Mouse (Mus musculus): Measurements from ENCODE around the gene Cyp2j5. TPM values are rescaled to one million over a fixed set of nuclear protein-coding genes. Genes with fewer than 3 reads are reported as not detected.

Gene Cyp2j5
- polyA plus RNA-seq (2012; rRNA removed) (not detected in 2 replicates), polyA plus RNA-seq (2014; fragmentation: Nextera tagmentation; extraction: Ambion mirVana) (not detected in 2 replicates)

GRCm38 (mm10) chr4:96663991-96664390, at the start of gene Cyp2j5:
TSS of gene Cyp2j5 (minus strand) at chr4:96664154.
- H3K4me2 ChIP-seq (replicated peaks; ENCODE audit: low read depth, low read length, severe bottlenecking): no peak within 1 kb of the TSS
- H3K27me3 ChIP-seq (ENCODE audit: control insufficient read depth, insufficient read depth, low read length): no peaks in the 10 kb centered on the region
- no peak for DNase-seq (ENCODE audit: low spot score)
- no peak within 1 kb of the TSS for H3K9ac ChIP-seq (ENCODE audit: low read depth, low read length, severe bottlenecking)
- 100% methylated on average over 2 of the region's 2 CpGs for WGBS
- no peak for ATAC-seq (ENCODE audit: low FRiP score, low read depth)
- H3K27ac ChIP-seq (replicated peaks; ENCODE audit: low read depth, low read length): no peak within 1 kb of the TSS
- no peak for TF ChIP-seq POLR2A (IDR thresholded peaks at IDR 0.05; ENCODE audit: borderline replicate concordance, extremely low read depth, insufficient read depth, insufficient read length)
- H3K36me3 ChIP-seq (ENCODE audit: control insufficient read depth, insufficient read depth, low read length): no peaks in the 10 kb centered on the region
- no peaks in the 10 kb centered on the region for H3K9me3 ChIP-seq (ENCODE audit: control insufficient read depth, low read length)
- no peaks in the 10 kb centered on the region for H3K4me1 ChIP-seq (ENCODE audit: control insufficient read depth, insufficient read depth, low read length)
- no peak within 1 kb of the TSS for H3K4me3 ChIP-seq (replicated peaks; ENCODE audit: low read length)

- no peak overlapping the region for H3K9ac ChIP-seq (ENCODE audit: low read depth, low read length, severe bottlenecking)
- WGBS: 49% methylated on average over 2 of the region's 2 CpGs
- no peak for ATAC-seq (ENCODE audit: low FRiP score, low read depth)
Observed at GRCm38 (mm10) chr4:96705281-96705951, 41.5 kb upstream of the Cyp2j5 start.

GRCm38 (mm10) chr4:96698218-96698561, 34.2 kb upstream of the Cyp2j5 start:
- TF ChIP-seq POLR2A (IDR thresholded peaks at IDR 0.05; ENCODE audit: borderline replicate concordance, extremely low read depth, insufficient read depth, insufficient read length): no peak
- no peaks in the 10 kb centered on the region for H3K27me3 ChIP-seq (ENCODE audit: control insufficient read depth, insufficient read depth, low read length)
- 51% methylated on average over 5 of the region's 5 CpGs for WGBS
- H3K36me3 ChIP-seq (ENCODE audit: control insufficient read depth, insufficient read depth, low read length): no peaks in the 10 kb centered on the region
- no peak overlapping the region for H3K27ac ChIP-seq (replicated peaks; ENCODE audit: low read depth, low read length)
- no peak overlapping the region for H3K9ac ChIP-seq (ENCODE audit: low read depth, low read length, severe bottlenecking)
- DNase-seq (ENCODE audit: low spot score): no peak
- no peak overlapping the region for H3K4me3 ChIP-seq (replicated peaks; ENCODE audit: low read length)
- H3K9me3 ChIP-seq (ENCODE audit: control insufficient read depth, low read length): no peaks in the 10 kb centered on the region
- no peak overlapping the region for H3K4me2 ChIP-seq (replicated peaks; ENCODE audit: low read depth, low read length, severe bottlenecking)
- H3K4me1 ChIP-seq (ENCODE audit: control insufficient read depth, insufficient read depth, low read length): peaks cover 13% of the 10 kb centered on the region; the same call in 1 of the 2 replicates
- ATAC-seq (ENCODE audit: low FRiP score, low read depth): peak; percentile 53; the same call in 1 of the 2 replicates

More at GRCm38 (mm10) chr4:96705281-96705951, 41.5 kb upstream of the Cyp2j5 start:
- Histone ChIP-seq H3K9me3 (ENCODE audit: control insufficient read depth, low read length) (no peaks in the 10 kb centered on the region), H3K27ac (replicated peaks; ENCODE audit: low read depth, low read length) (no peak overlapping the region), H3K27me3 (ENCODE audit: control insufficient read depth, insufficient read depth, low read length) (no peaks in the 10 kb centered on the region), H3K4me3 (replicated peaks; ENCODE audit: low read length) (no peak overlapping the region), H3K36me3 (ENCODE audit: control insufficient read depth, insufficient read depth, low read length) (no peaks in the 10 kb centered on the region), H3K4me2 (replicated peaks; ENCODE audit: low read depth, low read length, severe bottlenecking) (no peak overlapping the region), H3K4me1 (ENCODE audit: control insufficient read depth, insufficient read depth, low read length) (no peaks in the 10 kb centered on the region)
- TF ChIP-seq POLR2A (IDR thresholded peaks at IDR 0.05; ENCODE audit: borderline replicate concordance, extremely low read depth, insufficient read depth, insufficient read length): no peak
- peak; percentile 84 for DNase-seq (ENCODE audit: low spot score)

- Histone ChIP-seq H3K27me3 (ENCODE audit: control insufficient read depth, insufficient read depth, low read length) (no peaks in the 10 kb centered on the region), H3K27ac (replicated peaks; ENCODE audit: low read depth, low read length) (no peak overlapping the region), H3K4me3 (replicated peaks; ENCODE audit: low read length) (no peak overlapping the region), H3K36me3 (ENCODE audit: control insufficient read depth, insufficient read depth, low read length) (no peaks in the 10 kb centered on the region), H3K9ac (ENCODE audit: low read depth, low read length, severe bottlenecking) (no peak overlapping the region), H3K4me2 (replicated peaks; ENCODE audit: low read depth, low read length, severe bottlenecking) (no peak overlapping the region), H3K9me3 (ENCODE audit: control insufficient read depth, low read length) (no peaks in the 10 kb centered on the region), H3K4me1 (ENCODE audit: control insufficient read depth, insufficient read depth, low read length) (peaks cover 13% of the 10 kb centered on the region; the same call in 1 of the 2 replicates)
- DNase-seq (ENCODE audit: low spot score): peak; percentile 40
- 71% methylated on average over 15 of the region's 15 CpGs for WGBS
- ATAC-seq (ENCODE audit: low FRiP score, low read depth): peak; percentile 27; the same call in 1 of the 2 replicates
- TF ChIP-seq POLR2A (IDR thresholded peaks at IDR 0.05; ENCODE audit: borderline replicate concordance, extremely low read depth, insufficient read depth, insufficient read length): no peak
Observed at GRCm38 (mm10) chr4:96697511-96698217, 33.7 kb upstream of the Cyp2j5 start.

- Histone ChIP-seq H3K4me2 (replicated peaks; ENCODE audit: low read depth, low read length, severe bottlenecking) (peak overlapping the region; percentile 24), H3K9ac (ENCODE audit: low read depth, low read length, severe bottlenecking) (no peak overlapping the region), H3K27me3 (ENCODE audit: control insufficient read depth, insufficient read depth, low read length) (no peaks in the 10 kb centered on the region), H3K4me1 (ENCODE audit: control insufficient read depth, insufficient read depth, low read length) (peaks cover 13% of the 10 kb centered on the region; the same call in 1 of the 2 replicates), H3K27ac (replicated peaks; ENCODE audit: low read depth, low read length) (no peak overlapping the region), H3K36me3 (ENCODE audit: control insufficient read depth, insufficient read depth, low read length) (no peaks in the 10 kb centered on the region), H3K9me3 (ENCODE audit: control insufficient read depth, low read length) (no peaks in the 10 kb centered on the region), H3K4me3 (replicated peaks; ENCODE audit: low read length) (no peak overlapping the region)
- TF ChIP-seq POLR2A (IDR thresholded peaks at IDR 0.05; ENCODE audit: borderline replicate concordance, extremely low read depth, insufficient read depth, insufficient read length): no peak
- DNase-seq (ENCODE audit: low spot score): peak; percentile 69
- ATAC-seq (ENCODE audit: low FRiP score, low read depth): peak; percentile 34; the same call in 1 of the 2 replicates
- WGBS: 28% methylated on average over 13 of the region's 13 CpGs
Observed at GRCm38 (mm10) chr4:96696614-96697360, 32.8 kb upstream of the Cyp2j5 start.

Measured in limb, embryonic 14.5 days (tissue).